In genomic region chr4:33661862-33662261, GRCm38 (mm10) we compare ENCODE assay signal across 21 mouse cellular contexts.
DNase-seq lines count a peak whose midpoint lies in the region; ATAC-seq and TF ChIP-seq lines count a peak whose summit lies in the region.
"Had no signal": no experiment of that assay in that cellular context is flagged by ENCODE, and none has a peak within 500 bp of the region (broad histone marks: within the 10 kb centered on the region; RNA-seq: fewer than 3 reads in every experiment).

No protein-coding gene starts in this region.

- H3K9ac ChIP-seq in liver, embryonic 12.5 days = 0 out of 2 replicates have a peak overlapping the region, but pooled peaks have one; percentile 39
- no peak overlapping the region for H3K9ac ChIP-seq in lung, postnatal 0 days (replicated peaks; ENCODE audit: low read depth)
- H3K9ac ChIP-seq: embryonic facial prominence, embryonic 13.5 days; hindbrain, embryonic 14.5 days had no signal

- no peaks in the 10 kb centered on the region for H3K36me3 ChIP-seq in liver, embryonic 12.5 days
- H3K36me3 ChIP-seq in lung, postnatal 0 days (ENCODE audit: insufficient read depth, low read length) = no peaks in the 10 kb centered on the region
- H3K36me3 ChIP-seq: embryonic facial prominence, embryonic 13.5 days; forebrain, embryonic 10.5 days had no signal

- H3K4me3 ChIP-seq in liver, embryonic 12.5 days = no peak overlapping the region; the same call in 1 of the 2 replicates
- H3K4me3 ChIP-seq in lung, postnatal 0 days (ENCODE audit: low read depth, low read length) = no peak overlapping the region
- H3K4me3 ChIP-seq: embryonic facial prominence, embryonic 13.5 days; forebrain, embryonic 10.5 days; myocyte had no signal

- peak; percentile 8 for DNase-seq in spleen, adult 12 weeks (ENCODE audit: low spot score)
- DNase-seq in spleen, postnatal 4 days (ENCODE audit: low spot score in 2 of 2) = no peak
- DNase-seq in c-Kit-positive CD71-positive TER-119-negative erythroid progenitor cells, embryonic 14.5 days (ENCODE audit: low read depth) = peak; percentile 39
- DNase-seq in thymus, postnatal 0 days (ENCODE audit: low spot score) = no peak
- no peak for DNase-seq in urinary bladder, postnatal 36 days (ENCODE audit: low spot score in 2 of 2)
- no peak for DNase-seq in lung, postnatal 0 days (ENCODE audit: low spot score)
- DNase-seq: adrenal gland, adult 8-10 months; B cell, adult 2 months; cerebellum, adult 11 months; cerebellum, postnatal 14 days; gastrocnemius, postnatal 10 days; heart, adult 11 months; heart, postnatal 36 days; midbrain, embryonic 14.5 days; right cerebral cortex, postnatal 14 days; thymus, postnatal 4 days had no signal

- no peak for TF ChIP-seq EP300 in lung, postnatal 0 days (IDR thresholded peaks at IDR 0.05)

- H3K9me3 ChIP-seq in liver, embryonic 12.5 days (replicated peaks) = no peaks in the 10 kb centered on the region
- H3K9me3 ChIP-seq in lung, postnatal 0 days (ENCODE audit: low read length) = no peaks in the 10 kb centered on the region
- H3K9me3 ChIP-seq: embryonic facial prominence, embryonic 13.5 days; forebrain, embryonic 10.5 days had no signal

- no peak for TF ChIP-seq CTCF in lung, postnatal 0 days (IDR thresholded peaks at IDR 0.05)

- ATAC-seq in liver, embryonic 12.5 days = peak; percentile 96
- ATAC-seq in lung, postnatal 0 days = no peak

- peak overlapping the region; percentile 57 for H3K4me2 ChIP-seq in liver, embryonic 12.5 days
- H3K4me2 ChIP-seq in lung, postnatal 0 days (replicated peaks; ENCODE audit: low read depth, low read length) = no peak overlapping the region
- H3K4me2 ChIP-seq: embryonic facial prominence, embryonic 13.5 days; hindbrain, embryonic 14.5 days had no signal

- H3K4me1 ChIP-seq in liver, embryonic 12.5 days = peaks cover 39% of the 10 kb centered on the region
- H3K4me1 ChIP-seq in lung, postnatal 0 days (ENCODE audit: insufficient read depth, low read depth, low read length) = no peaks in the 10 kb centered on the region

- no peaks in the 10 kb centered on the region for H3K27me3 ChIP-seq in liver, embryonic 12.5 days (replicated peaks)
- H3K27me3 ChIP-seq in lung, postnatal 0 days (replicated peaks; ENCODE audit: insufficient read depth, low read length) = no peaks in the 10 kb centered on the region
- H3K27me3 ChIP-seq: embryonic facial prominence, embryonic 13.5 days had no signal

- no peak overlapping the region; the same call in 1 of the 2 replicates for H3K27ac ChIP-seq in liver, embryonic 12.5 days
- no peak overlapping the region for H3K27ac ChIP-seq in lung, postnatal 0 days (ENCODE audit: low read length)
- H3K27ac ChIP-seq: embryonic facial prominence, embryonic 13.5 days; forebrain, embryonic 10.5 days; hindbrain, embryonic 14.5 days had no signal

- 63% methylated on average over 3 of the region's 3 CpGs for WGBS in liver, embryonic 12.5 days (ENCODE audit: insufficient replicate concordance)
- 70% methylated on average over 3 of the region's 3 CpGs for WGBS in lung, postnatal 0 days

Comparison
In these comparisons a context has a peak if more than half of its experiments do, and no peak if none do; other contexts are left out.
1. DNase-seq: peak in spleen, adult 12 weeks (single experiment) and c-Kit-positive CD71-positive TER-119-negative erythroid progenitor cells, embryonic 14.5 days (single experiment); none in spleen, postnatal 4 days (0 of 2), thymus, postnatal 0 days (single experiment), urinary bladder, postnatal 36 days (0 of 2) and lung, postnatal 0 days (single experiment).